Mouse (Mus musculus) midbrain, postnatal 0 days (tissue): ENCODE measurements around the gene 4930453N24Rik. TPM values are rescaled to one million over a fixed set of nuclear protein-coding genes. Genes with fewer than 3 reads are reported as not detected.

ENCODE experiments used
- ATAC-seq: fragments of 200-750 bp; cut with Nextera tagmentation; 2 replicates; pipeline ENCODE4 v1.8.0; 2017; ENCODE audit warnings: moderate number of reproducible peaks, mild to moderate bottlenecking, moderate TSS enrichment, moderate library complexity; ENCODE audit not compliant: low FRiP score
- DNase-seq: peaks from one replicate; pipeline ENCODE4 v3.0.0-alpha.2; 2015; ENCODE audit warnings: low spot score
- H3K27ac ChIP-seq: fragments of 300-500 bp; sonication (generic); 2 replicates; pipeline ENCODE4 v1.5.1; 2014; ENCODE audit warnings: low read depth, mild to moderate bottlenecking, low read length, mixed read lengths
- H3K27me3 ChIP-seq: fragments of 300-500 bp; sonication (generic); 2 replicates; pipeline ENCODE4 v1.6.1; 2014; ENCODE audit warnings: low read length, control low read depth, mixed read lengths; ENCODE audit not compliant: insufficient read depth
- H3K36me3 ChIP-seq: fragments of 300-500 bp; sonication (generic); 2 replicates; pipeline ENCODE4 v1.6.1; 2014; ENCODE audit warnings: low read length, control low read depth, mixed read lengths; ENCODE audit not compliant: insufficient read depth
- H3K4me1 ChIP-seq: fragments of 300-500 bp; sonication (generic); 2 replicates; pipeline ENCODE4 v1.6.1; 2014; ENCODE audit warnings: mild to moderate bottlenecking, control low read depth, antibody characterized with exemption, low read length, mixed read lengths; ENCODE audit not compliant: insufficient read depth
- H3K4me2 ChIP-seq: fragments of 300-500 bp; sonication (generic); 2 replicates; pipeline ENCODE4 v1.6.1; 2014; ENCODE audit warnings: low read depth, mild to moderate bottlenecking, low read length, mixed read lengths; ENCODE audit not compliant: poor library complexity, severe bottlenecking
- H3K4me3 ChIP-seq: fragments of 300-500 bp; sonication (generic); 2 replicates; pipeline ENCODE4 v1.5.1; 2014; ENCODE audit warnings: low read depth, mild to moderate bottlenecking, low read length, moderate library complexity
- H3K9ac ChIP-seq: fragments of 300-500 bp; sonication (generic); replicated peaks from 2 replicates; pipeline ENCODE4 v1.6.1; 2014; ENCODE audit warnings: mild to moderate bottlenecking, low read length, moderate library complexity, mixed read lengths; ENCODE audit not compliant: poor library complexity, severe bottlenecking
- H3K9me3 ChIP-seq: fragments of 300-500 bp; sonication (generic); 2 replicates; pipeline ENCODE4 v1.6.1; 2016; ENCODE audit warnings: low read length, control low read depth
- CTCF ChIP-seq: IDR thresholded peaks from 2 replicates; pipeline ENCODE4 v1.5.1; 2016; ENCODE audit warnings: antibody characterized with exemption, mild to moderate bottlenecking
- WGBS: fragments of 180-500 bp; shearing (Covaris S2); extraction: QIAGEN DNeasy Blood & Tissue Kit; methylation state at CpG from one replicate; pipeline ENCODE4 v1.1.7; 2014; 5-methylcytosine and 5-hydroxymethylcytosine counted together
- polyA plus RNA-seq: library from polyadenylated mRNA; unstranded; fragments of >200 nt; fragmentation: Nextera tagmentation; extraction: Ambion mirVana; gene quantifications from 2 replicates; pipeline ENCODE4 v1.2.1, GENCODE M21; 2015
- total RNA-seq: library from RNA; depleted of rRNA; stranded (reverse); fragments of >200 nt; gene quantifications from 2 replicates; pipeline ENCODE4 v1.2.3, GENCODE M21; 2014; rRNA removed

Gene 4930453N24Rik
- total RNA-seq, result 14.2 and 19.5 TPM in 2 replicates
- 16.0 and 18.1 TPM in 2 replicates for polyA plus RNA-seq

GRCm38 (mm10) chr16:64770521-64771430 lies at the start of gene 4930453N24Rik:
Gene 4930453N24Rik, minus strand, starts transcription at chr16:64771161.
- no peak; the same call in 1 of the 2 replicates for TF ChIP-seq CTCF
- no peaks in the 10 kb centered on the region for H3K36me3 ChIP-seq
- no peaks in the 10 kb centered on the region for H3K27me3 ChIP-seq
- 2% methylated on average over 68 of the region's 72 CpGs for WGBS
- DNase-seq (peak; percentile 96), ATAC-seq (peak; percentile 98)
- no peaks in the 10 kb centered on the region for H3K4me1 ChIP-seq
- peak within 1 kb of the TSS; percentile 83 for H3K4me3 ChIP-seq
- peak within 1 kb of the TSS; percentile 86 for H3K9ac ChIP-seq
- peak within 1 kb of the TSS; percentile 53 for H3K4me2 ChIP-seq
- no peaks in the 10 kb centered on the region for H3K9me3 ChIP-seq
- peak within 1 kb of the TSS; percentile 86 for H3K27ac ChIP-seq

- Histone ChIP-seq H3K27me3 (no peaks in the 10 kb centered on the region), H3K27ac (no peak overlapping the region), H3K9me3 (no peaks in the 10 kb centered on the region), H3K4me2 (no peak overlapping the region), H3K36me3 (no peaks in the 10 kb centered on the region), H3K4me3 (no peak overlapping the region), H3K9ac (no peak overlapping the region), H3K4me1 (no peaks in the 10 kb centered on the region)
- WGBS, result 98% methylated on average over 3 of the region's 3 CpGs
- no peak for DNase-seq
- no peak for ATAC-seq
- TF ChIP-seq CTCF, result no peak
Observed at GRCm38 (mm10) chr16:64817094-64817765, 46.3 kb upstream of the 4930453N24Rik start.

- Histone ChIP-seq H3K36me3 (peaks cover 2% of the 10 kb centered on the region; the same call in 1 of the 2 replicates), H3K9me3 (no peaks in the 10 kb centered on the region), H3K4me2 (no peak overlapping the region), H3K9ac (no peak overlapping the region), H3K27me3 (no peaks in the 10 kb centered on the region), H3K4me3 (no peak overlapping the region), H3K27ac (no peak overlapping the region), H3K4me1 (no peaks in the 10 kb centered on the region)
- no peak for TF ChIP-seq CTCF
- DNase-seq (no peak), ATAC-seq (no peak)
- 92% methylated on average over 3 of the region's 3 CpGs for WGBS
Observed at GRCm38 (mm10) chr16:64803041-64803440, 32.1 kb upstream of the 4930453N24Rik start.

- Histone ChIP-seq H3K27me3 (no peaks in the 10 kb centered on the region), H3K9ac (no peak overlapping the region), H3K4me1 (no peaks in the 10 kb centered on the region), H3K4me2 (no peak overlapping the region), H3K4me3 (no peak overlapping the region), H3K9me3 (no peaks in the 10 kb centered on the region), H3K36me3 (peaks cover 2% of the 10 kb centered on the region; the same call in 1 of the 2 replicates), H3K27ac (no peak overlapping the region)
- no peak for TF ChIP-seq CTCF
- ATAC-seq (no peak), DNase-seq (no peak)
Observed at GRCm38 (mm10) chr16:64801638-64802037, 30.7 kb upstream of the 4930453N24Rik start.

- H3K36me3 ChIP-seq, result peaks cover 2% of the 10 kb centered on the region; the same call in 1 of the 2 replicates
- no peak for DNase-seq
- H3K9ac ChIP-seq, result no peak overlapping the region
- 96% methylated on average over 5 of the region's 5 CpGs for WGBS
- no peak overlapping the region for H3K4me2 ChIP-seq
- no peak overlapping the region for H3K4me3 ChIP-seq
- H3K9me3 ChIP-seq, result no peaks in the 10 kb centered on the region
- ATAC-seq, result no peak
- TF ChIP-seq CTCF, result no peak
- H3K27ac ChIP-seq, result no peak overlapping the region
- H3K4me1 ChIP-seq, result no peaks in the 10 kb centered on the region
- H3K27me3 ChIP-seq, result no peaks in the 10 kb centered on the region
Observed at GRCm38 (mm10) chr16:64800393-64800792, 29.4 kb upstream of the 4930453N24Rik start.

GRCm38 (mm10) chr16:64794802-64795201 lies 23.8 kb upstream of the 4930453N24Rik start:
- no peak for ATAC-seq
- H3K27ac ChIP-seq, result no peak overlapping the region

More at GRCm38 (mm10) chr16:64794802-64795201, 23.8 kb upstream of the 4930453N24Rik start:
- no peaks in the 10 kb centered on the region for H3K9me3 ChIP-seq
- H3K9ac ChIP-seq, result no peak overlapping the region
- no peak for TF ChIP-seq CTCF
- no peak for DNase-seq
- H3K36me3 ChIP-seq, result no peaks in the 10 kb centered on the region
- H3K4me3 ChIP-seq, result no peak overlapping the region
- 89% methylated on average over 2 of the region's 2 CpGs for WGBS
- H3K27me3 ChIP-seq, result no peaks in the 10 kb centered on the region
- H3K4me2 ChIP-seq, result no peak overlapping the region
- no peaks in the 10 kb centered on the region for H3K4me1 ChIP-seq
